Mouse (Mus musculus) C2C12 (cell line): ENCODE data around the gene Tanc2. TPM values are rescaled to one million over a fixed set of nuclear protein-coding genes. Genes with fewer than 3 reads are reported as not detected.

Source experiments
- H3K27me3 ChIP-seq: one replicate; pipeline ENCODE4 v1.6.1; 2011; ENCODE audit not compliant: control insufficient read depth, insufficient read depth, insufficient read length
- H3K36me3 ChIP-seq: one replicate; pipeline ENCODE4 v1.6.1; 2011; ENCODE audit not compliant: control insufficient read depth, insufficient read depth
- H3K4me3 ChIP-seq: one replicate; pipeline ENCODE4 v1.5.1; 2011; ENCODE audit warnings: mild to moderate bottlenecking, control low read depth; ENCODE audit not compliant: poor library complexity, insufficient read depth, severe bottlenecking
- H3K79me2 ChIP-seq: one replicate; pipeline ENCODE4 v1.6.1; 2011; ENCODE audit not compliant: control insufficient read depth, insufficient read depth
- H3K79me3 ChIP-seq: one replicate; pipeline ENCODE4 v1.6.1; 2011; ENCODE audit warnings: low read depth, control low read depth
- H3ac ChIP-seq: one replicate; pipeline ENCODE3; 2011; ENCODE audit warnings: low read depth; ENCODE audit not compliant: control insufficient read depth, insufficient read length
- CEBPB ChIP-seq: IDR thresholded peaks from one replicate; pipeline ENCODE4 v1.6.1; 2011; ENCODE audit warnings: low read depth, mild to moderate bottlenecking, control low read depth, moderate library complexity
- CTCF ChIP-seq: IDR thresholded peaks from one replicate; pipeline ENCODE4 v1.5.1; 2011; ENCODE audit not compliant: control insufficient read depth, insufficient read depth, insufficient read length
- FOSL1 ChIP-seq: IDR thresholded peaks from one replicate; pipeline ENCODE4 v1.8.0; 2011; ENCODE audit warnings: mild to moderate bottlenecking, low read length; ENCODE audit not compliant: poor library complexity, insufficient read depth, severe bottlenecking
- MAX ChIP-seq: IDR thresholded peaks from one replicate; pipeline ENCODE4 v1.6.1; 2011; ENCODE audit warnings: mild to moderate bottlenecking, control low read depth
- MYOD1 ChIP-seq: IDR thresholded peaks from one replicate; pipeline ENCODE4 v1.6.1; 2011; ENCODE audit warnings: low read depth; ENCODE audit not compliant: control insufficient read depth, insufficient read length
- MYOG ChIP-seq: IDR thresholded peaks from one replicate; pipeline ENCODE4 v1.6.1; 2011; ENCODE audit not compliant: control insufficient read depth, insufficient read length; ENCODE audit errors: extremely low read depth
- USF1 ChIP-seq: IDR thresholded peaks from one replicate; pipeline ENCODE4 v1.6.1; 2011; ENCODE audit warnings: low read depth, mild to moderate bottlenecking, control low read depth, moderate library complexity
- polyA plus RNA-seq: library from polyadenylated mRNA; unstranded; fragments of >200 nt; fragmentation: generic; extraction: Trizol; gene quantifications from one replicate; pipeline ENCODE4 v1.2.1, GENCODE M21; 2012; ENCODE audit warnings: missing spikeins

Gene Tanc2
- polyA plus RNA-seq, 1 experiment, result 5.8 TPM

GRCm38 (mm10) chr11:105922769-105923663 lies 333.2 kb downstream of the Tanc2 start:
- H3K36me3 ChIP-seq, result no peaks in the 10 kb centered on the region
- no peaks in the 10 kb centered on the region for H3K79me2 ChIP-seq
- TF ChIP-seq MYOD1 (no peak), MYOG (no peak), FOSL1 (no peak), CTCF (no peak), MAX (no peak), USF1 (no peak), CEBPB (no peak)
- H3K27me3 ChIP-seq, result no peaks in the 10 kb centered on the region
- no peak overlapping the region for H3K4me3 ChIP-seq
- no peak overlapping the region for H3ac ChIP-seq
- no peaks in the 10 kb centered on the region for H3K79me3 ChIP-seq

GRCm38 (mm10) chr11:105927065-105928030 lies 337.6 kb downstream of the Tanc2 start:
- peak; percentile 66 for TF ChIP-seq CTCF
- no peak for TF ChIP-seq CEBPB
- TF ChIP-seq MYOD1, result no peak
- Histone ChIP-seq H3ac (no peak overlapping the region), H3K36me3 (no peaks in the 10 kb centered on the region), H3K79me2 (no peaks in the 10 kb centered on the region), H3K4me3 (no peak overlapping the region), H3K27me3 (no peaks in the 10 kb centered on the region), H3K79me3 (no peaks in the 10 kb centered on the region)

GRCm38 (mm10) chr11:105928171-105928570 lies 338.4 kb downstream of the Tanc2 start:
- H3K79me3 ChIP-seq, result no peaks in the 10 kb centered on the region
- TF ChIP-seq MAX, result no peak
- no peak for TF ChIP-seq MYOD1
- no peak for TF ChIP-seq USF1
- TF ChIP-seq CEBPB, result no peak
- TF ChIP-seq CTCF, result no peak
- TF ChIP-seq MYOG, result no peak
- TF ChIP-seq FOSL1, result no peak
- H3K36me3 ChIP-seq, result no peaks in the 10 kb centered on the region
- no peaks in the 10 kb centered on the region for H3K27me3 ChIP-seq
- H3ac ChIP-seq, result no peak overlapping the region
- no peaks in the 10 kb centered on the region for H3K79me2 ChIP-seq
- no peak overlapping the region for H3K4me3 ChIP-seq

- H3ac ChIP-seq, result no peak overlapping the region
- no peak for TF ChIP-seq MAX
- no peak for TF ChIP-seq USF1
- TF ChIP-seq MYOG, result no peak
- no peak for TF ChIP-seq CEBPB
- TF ChIP-seq CTCF, result no peak
- no peak for TF ChIP-seq FOSL1
- TF ChIP-seq MYOD1, result no peak
- no peaks in the 10 kb centered on the region for H3K27me3 ChIP-seq
- H3K36me3 ChIP-seq, result no peaks in the 10 kb centered on the region
- no peaks in the 10 kb centered on the region for H3K79me3 ChIP-seq
- no peak overlapping the region for H3K4me3 ChIP-seq
- no peaks in the 10 kb centered on the region for H3K79me2 ChIP-seq
Measured at GRCm38 (mm10) chr11:105931380-105931779, 341.6 kb downstream of the Tanc2 start.

- no peaks in the 10 kb centered on the region for H3K79me2 ChIP-seq
- no peak overlapping the region for H3ac ChIP-seq
- no peak for TF ChIP-seq MYOD1
- no peak for TF ChIP-seq MYOG
- no peak for TF ChIP-seq MAX
- no peak for TF ChIP-seq CEBPB
- TF ChIP-seq USF1, result no peak
- no peak for TF ChIP-seq FOSL1
- no peak for TF ChIP-seq CTCF
- H3K79me3 ChIP-seq, result no peaks in the 10 kb centered on the region
- no peaks in the 10 kb centered on the region for H3K27me3 ChIP-seq
- H3K36me3 ChIP-seq, result no peaks in the 10 kb centered on the region
- H3K4me3 ChIP-seq, result no peak overlapping the region
Measured at GRCm38 (mm10) chr11:105933746-105934145, 344.0 kb downstream of the Tanc2 start.
